Mouse (Mus musculus): ENCODE measurements around the gene Omp.

- TF ChIP-seq POLR2A (IDR thresholded peaks at IDR 0.05; ENCODE audit: insufficient read length, low read depth), result no peak
- TF ChIP-seq POLR2AphosphoS2 (IDR thresholded peaks at IDR 0.05; ENCODE audit: insufficient read length, low read depth), result no peak
- TF ChIP-seq MAX (IDR thresholded peaks at IDR 0.05; ENCODE audit: low read depth), result no peak
- no peak for TF ChIP-seq TCF3 (IDR thresholded peaks at IDR 0.05; ENCODE audit: insufficient read length, low read depth)
- TF ChIP-seq TCF12 (IDR thresholded peaks at IDR 0.05; ENCODE audit: insufficient read depth, poor library complexity, severe bottlenecking), result no peak
- no peak for TF ChIP-seq MYOG (IDR thresholded peaks at IDR 0.05; ENCODE audit: control insufficient read depth in 1 of 3, insufficient read depth in 1 of 3, insufficient read length in 2 of 3, low read depth in 2 of 3)
These were observed 40.0 kb upstream of the Omp start for GRCm38 (mm10) chr7:98185326-98185725.

Measured in myocyte (in vitro differentiated cells).